Mouse (Mus musculus) olfactory bulb, adult 2 months (tissue): ENCODE measurements around the gene Pcsk6.

Experiments used
- CTCF ChIP-seq: fragments of 200-500 bp; IDR thresholded peaks from 2 replicates; pipeline ENCODE4 v1.5.1; 2012; ENCODE audit warnings: low read depth, mild to moderate bottlenecking, low read length, moderate library complexity; ENCODE audit not compliant: insufficient read depth
- POLR2A ChIP-seq: fragments of 200-500 bp; IDR thresholded peaks from 2 replicates; pipeline ENCODE4 v1.6.1; 2012; ENCODE audit warnings: mild to moderate bottlenecking, low read depth, low read length, moderate library complexity; ENCODE audit not compliant: insufficient read depth

DNA sequence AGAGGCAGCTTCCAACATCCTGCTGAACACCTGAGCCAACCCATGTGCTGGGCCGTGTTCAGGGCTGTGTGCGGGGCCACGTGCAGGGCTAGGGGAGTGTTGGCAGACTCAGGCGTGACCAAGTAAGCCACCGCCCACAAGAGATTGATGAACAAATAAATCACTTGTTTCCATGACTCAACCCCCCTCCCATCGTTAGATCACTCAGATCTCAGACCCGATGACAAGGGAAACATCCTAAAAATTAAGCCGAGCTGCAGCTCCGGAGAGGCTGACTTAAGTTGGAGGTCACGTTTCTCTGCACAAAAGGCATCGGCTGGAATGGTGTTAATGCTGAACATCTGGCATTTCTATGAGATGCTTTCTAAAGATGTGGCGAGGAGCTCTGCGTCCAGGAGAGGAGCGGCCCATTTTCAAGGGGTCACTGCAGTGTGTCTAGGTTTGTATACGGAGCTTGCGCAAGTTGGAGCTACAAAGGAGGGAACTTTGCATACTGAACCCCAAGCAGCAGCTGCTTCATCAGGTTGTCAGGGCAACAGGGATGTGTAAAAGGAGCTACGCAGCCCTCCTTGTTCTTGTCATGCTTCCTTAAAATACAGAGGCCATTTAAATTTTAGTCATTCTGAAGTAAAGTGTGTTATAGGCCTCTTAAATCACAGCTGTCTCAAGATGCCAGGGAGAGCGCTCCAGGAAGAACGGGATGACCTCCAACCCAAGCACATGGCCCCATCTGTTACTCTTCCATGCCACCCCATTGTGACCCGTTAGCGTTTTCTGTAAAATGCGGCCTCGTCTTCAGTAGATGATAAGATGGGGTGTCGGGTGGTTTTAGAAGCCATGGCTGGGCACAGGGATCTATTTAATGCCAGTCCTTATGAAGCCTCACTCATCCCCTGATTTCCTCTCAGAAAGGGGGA lies 94.0 kb downstream of the Pcsk6 start:
- TF ChIP-seq POLR2A (no peak), CTCF (no peak)
